Mouse (Mus musculus) embryonic facial prominence, embryonic 14.5 days (tissue): ENCODE data around the gene Hist3h2a. TPM values are rescaled to one million over a fixed set of nuclear protein-coding genes. Genes with fewer than 3 reads are reported as not detected.

Experiments used
- ATAC-seq: fragments of 200-750 bp; cut with Nextera tagmentation; 2 replicates; pipeline ENCODE4 v1.8.0; 2017; ENCODE audit warnings: low read depth, moderate number of reproducible peaks, moderate TSS enrichment
- DNase-seq: peaks from one replicate; pipeline ENCODE4 v3.0.0-alpha.2; 2015; ENCODE audit warnings: low spot score
- H3K27ac ChIP-seq: fragments of 300-500 bp; sonication (generic); replicated peaks from 2 replicates; pipeline ENCODE4 v1.5.1; 2014; ENCODE audit warnings: low read depth, mild to moderate bottlenecking, low read length, moderate library complexity
- H3K27me3 ChIP-seq: fragments of 300-500 bp; sonication (generic); replicated peaks from 2 replicates; pipeline ENCODE4 v1.6.1; 2014; ENCODE audit warnings: low read length; ENCODE audit not compliant: control insufficient read depth, insufficient read depth
- H3K36me3 ChIP-seq: fragments of 300-500 bp; sonication (generic); 2 replicates; pipeline ENCODE4 v1.6.1; 2014; ENCODE audit warnings: low read length, mixed read lengths; ENCODE audit not compliant: control insufficient read depth, insufficient read depth
- H3K4me1 ChIP-seq: fragments of 300-500 bp; sonication (generic); 2 replicates; pipeline ENCODE4 v1.6.1; 2014; ENCODE audit warnings: antibody characterized with exemption, low read length; ENCODE audit not compliant: control insufficient read depth, insufficient read depth
- H3K4me2 ChIP-seq: fragments of 300-500 bp; sonication (generic); 2 replicates; pipeline ENCODE4 v1.6.1; 2014; ENCODE audit warnings: low read depth, mild to moderate bottlenecking, low read length, moderate library complexity, mixed read lengths
- H3K4me3 ChIP-seq: fragments of 300-500 bp; sonication (generic); 2 replicates; pipeline ENCODE4 v1.5.1; 2014; ENCODE audit warnings: low read depth, mild to moderate bottlenecking, low read length
- H3K9ac ChIP-seq: fragments of 300-500 bp; sonication (generic); 2 replicates; pipeline ENCODE4 v1.6.1; 2014; ENCODE audit warnings: low read depth, mild to moderate bottlenecking, low read length, moderate library complexity, mixed read lengths
- H3K9me3 ChIP-seq: fragments of 300-500 bp; sonication (generic); 2 replicates; pipeline ENCODE4 v1.6.1; 2016; ENCODE audit warnings: low read length; ENCODE audit not compliant: control insufficient read depth
- WGBS: fragments of 180-500 bp; shearing (Covaris S2); extraction: QIAGEN DNeasy Blood & Tissue Kit; methylation state at CpG from one replicate; pipeline ENCODE4 v1.1.7; 2014; 5-methylcytosine and 5-hydroxymethylcytosine counted together
- polyA plus RNA-seq: library from polyadenylated mRNA; unstranded; fragments of >200 nt; fragmentation: Nextera tagmentation; extraction: Ambion mirVana; gene quantifications from 2 replicates; pipeline ENCODE4 v1.2.1, GENCODE M21; 2014

Hist3h2a gene
- polyA plus RNA-seq, 1 experiment from 2014 or later, result 27.6 TPM

DNA sequence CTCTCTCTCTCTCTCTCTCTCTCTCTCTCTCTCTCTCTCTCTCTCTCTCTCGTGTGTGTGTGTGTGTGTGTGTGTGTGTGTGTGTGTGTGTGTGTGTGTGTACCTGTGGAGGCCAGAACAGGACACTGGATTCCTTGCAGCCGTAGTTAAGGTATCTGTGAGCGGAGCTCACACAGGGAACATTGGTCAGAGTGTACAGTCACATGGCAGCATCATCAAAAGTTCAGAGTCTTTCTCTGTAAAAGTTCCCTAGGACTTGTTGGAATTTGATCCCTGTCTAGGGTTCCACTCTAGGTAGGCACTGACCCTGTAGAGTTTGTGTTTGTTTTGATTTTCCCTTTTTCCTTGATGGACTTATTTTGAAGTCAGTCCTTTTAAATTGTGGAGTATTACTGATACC, 27.8 kb upstream of the Hist3h2a start:
- H3K27ac ChIP-seq, result no peak overlapping the region
- ATAC-seq, result no peak
- peaks cover 7% of the 10 kb centered on the region for H3K36me3 ChIP-seq
- no peak overlapping the region for H3K9ac ChIP-seq
- no peaks in the 10 kb centered on the region for H3K4me1 ChIP-seq
- no peak overlapping the region for H3K4me3 ChIP-seq
- DNase-seq, result no peak
- WGBS, result 60% methylated on average over 2 of the region's 3 CpGs
- H3K9me3 ChIP-seq, result no peaks in the 10 kb centered on the region
- H3K4me2 ChIP-seq, result no peak overlapping the region
- H3K27me3 ChIP-seq, result no peaks in the 10 kb centered on the region

GRCm38 (mm10) chr11:58927053-58927452, 27.4 kb upstream of the Hist3h2a start:
- Histone ChIP-seq H3K27ac (no peak overlapping the region), H3K4me1 (no peaks in the 10 kb centered on the region), H3K4me2 (no peak overlapping the region), H3K36me3 (peaks cover 11% of the 10 kb centered on the region), H3K9me3 (no peaks in the 10 kb centered on the region), H3K4me3 (no peak overlapping the region), H3K27me3 (no peaks in the 10 kb centered on the region), H3K9ac (no peak overlapping the region)
- no peak for ATAC-seq
- WGBS, result 59% methylated on average over 2 of the region's 2 CpGs
- DNase-seq, result no peak

DNA sequence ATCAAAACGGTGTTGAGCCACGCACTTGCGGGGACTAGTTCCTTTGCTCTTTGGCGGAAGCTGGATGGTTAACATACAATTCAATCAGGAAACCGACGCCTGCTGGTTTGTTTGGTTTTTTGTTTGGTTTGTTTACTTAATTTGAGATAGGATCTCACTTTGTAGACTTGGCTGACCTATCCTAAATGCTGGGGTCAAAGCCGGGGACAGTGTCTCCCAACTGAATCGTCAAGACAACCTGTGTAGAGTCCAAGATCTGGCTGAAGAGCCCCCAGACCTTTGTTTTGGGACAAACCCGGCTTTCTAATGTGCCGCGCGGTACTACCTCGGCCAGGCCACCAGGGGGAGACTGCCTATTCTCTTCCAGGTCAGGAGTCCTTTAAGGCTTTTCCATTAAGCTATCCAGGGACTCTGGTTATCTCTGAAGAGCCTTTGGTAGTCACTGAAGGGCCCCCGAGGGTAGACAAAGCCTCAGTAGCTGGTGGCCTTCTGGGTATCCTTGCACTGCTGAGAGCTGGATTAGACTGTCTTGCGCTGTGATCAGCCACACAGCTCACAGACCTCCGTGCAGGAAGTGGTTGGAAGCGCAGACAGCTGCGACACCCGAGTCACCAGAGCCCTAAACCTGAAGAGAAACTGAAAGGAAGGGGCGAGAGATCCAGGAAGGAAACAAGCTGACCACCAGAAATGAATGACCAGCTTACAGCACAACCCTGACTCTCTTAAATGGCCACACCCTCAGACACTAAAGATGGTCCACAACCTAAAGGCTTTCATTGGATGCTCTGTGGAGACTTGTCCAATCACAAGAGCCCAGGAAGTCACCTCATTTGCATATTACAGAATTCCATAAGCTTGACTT, 26.5 kb upstream of the Hist3h2a start:
- WGBS, result 35% methylated on average over 20 of the region's 20 CpGs
- no peaks in the 10 kb centered on the region for H3K9me3 ChIP-seq
- H3K4me3 ChIP-seq, result peak overlapping the region; percentile 16; the same call in 1 of the 2 replicates
- ATAC-seq, result peak; percentile 64
- H3K27ac ChIP-seq, result no peak overlapping the region
- no peaks in the 10 kb centered on the region for H3K27me3 ChIP-seq
- H3K9ac ChIP-seq, result no peak overlapping the region
- peaks cover 21% of the 10 kb centered on the region for H3K36me3 ChIP-seq
- DNase-seq, result peak; percentile 60
- H3K4me1 ChIP-seq, result no peaks in the 10 kb centered on the region
- H3K4me2 ChIP-seq, result peak overlapping the region; percentile 37

DNA sequence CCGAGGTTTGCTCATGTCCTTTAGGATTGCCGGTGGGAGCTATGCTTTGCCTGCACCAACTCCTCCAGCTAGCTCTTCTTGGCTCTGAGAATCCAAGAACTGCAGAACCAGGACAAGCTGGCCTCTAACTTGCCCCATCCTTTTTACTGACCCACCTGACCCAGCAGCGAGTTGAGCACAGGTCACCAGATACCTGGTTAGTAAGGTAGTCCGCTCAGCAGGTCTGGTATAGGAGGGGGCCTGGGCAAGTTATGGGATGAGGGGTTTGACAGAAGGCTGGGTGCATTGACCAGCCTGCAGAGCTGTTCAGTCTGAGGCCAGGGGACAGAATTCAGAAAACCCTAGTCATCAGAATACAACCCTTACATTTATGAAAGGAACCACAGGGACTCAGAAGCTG, 25.4 kb upstream of the Hist3h2a start:
- ATAC-seq, result no peak

DNA sequence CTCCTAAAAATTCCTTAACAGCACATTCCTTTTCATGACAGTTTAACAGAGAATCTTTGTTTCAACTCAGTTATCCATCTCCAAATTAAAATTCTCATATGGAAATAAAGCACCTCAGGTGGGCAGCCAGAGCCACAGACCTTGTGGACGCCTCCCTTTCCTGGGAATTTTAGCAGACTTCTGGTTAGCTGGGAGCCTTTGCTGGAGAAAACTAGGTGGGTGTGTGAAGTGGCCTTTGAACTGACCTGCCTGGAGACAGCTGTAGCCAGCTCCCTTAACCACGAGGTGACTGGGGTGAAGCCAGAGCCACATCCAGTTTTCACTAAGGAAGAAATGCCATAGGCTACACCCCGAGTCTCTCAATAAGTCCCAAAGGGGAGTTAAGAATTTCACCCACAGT, 24.8 kb upstream of the Hist3h2a start:
- Histone ChIP-seq H3K4me3 (no peak overlapping the region), H3K27ac (no peak overlapping the region), H3K4me2 (no peak overlapping the region), H3K9ac (no peak overlapping the region), H3K36me3 (peaks cover 37% of the 10 kb centered on the region), H3K27me3 (no peaks in the 10 kb centered on the region), H3K4me1 (no peaks in the 10 kb centered on the region), H3K9me3 (no peaks in the 10 kb centered on the region)
- WGBS, result 45% methylated on average over 3 of the region's 3 CpGs
- ATAC-seq (no peak), DNase-seq (no peak)

More for the DNA sequence above, 25.4 kb upstream of the Hist3h2a start:
- H3K4me2 ChIP-seq, result no peak overlapping the region
- H3K4me1 ChIP-seq, result no peaks in the 10 kb centered on the region
- 60% methylated on average over 4 of the region's 4 CpGs for WGBS
- no peak overlapping the region for H3K4me3 ChIP-seq
- H3K27ac ChIP-seq, result no peak overlapping the region
- H3K27me3 ChIP-seq, result no peaks in the 10 kb centered on the region
- H3K9me3 ChIP-seq, result no peaks in the 10 kb centered on the region
- no peak for DNase-seq
- H3K36me3 ChIP-seq, result peaks cover 31% of the 10 kb centered on the region
- H3K9ac ChIP-seq, result no peak overlapping the region

- ATAC-seq, result no peak
- no peak overlapping the region for H3K4me3 ChIP-seq
- DNase-seq, result no peak
- no peak overlapping the region for H3K9ac ChIP-seq
- H3K27me3 ChIP-seq, result no peaks in the 10 kb centered on the region
- peaks cover 40% of the 10 kb centered on the region for H3K36me3 ChIP-seq
- WGBS, result 93% methylated on average over 3 of the region's 3 CpGs
- no peak overlapping the region for H3K4me2 ChIP-seq
- H3K4me1 ChIP-seq, result no peaks in the 10 kb centered on the region
- H3K9me3 ChIP-seq, result no peaks in the 10 kb centered on the region
- no peak overlapping the region for H3K27ac ChIP-seq
These were observed 24.2 kb upstream of the Hist3h2a start for GRCm38 (mm10) chr11:58930254-58930653.

DNA sequence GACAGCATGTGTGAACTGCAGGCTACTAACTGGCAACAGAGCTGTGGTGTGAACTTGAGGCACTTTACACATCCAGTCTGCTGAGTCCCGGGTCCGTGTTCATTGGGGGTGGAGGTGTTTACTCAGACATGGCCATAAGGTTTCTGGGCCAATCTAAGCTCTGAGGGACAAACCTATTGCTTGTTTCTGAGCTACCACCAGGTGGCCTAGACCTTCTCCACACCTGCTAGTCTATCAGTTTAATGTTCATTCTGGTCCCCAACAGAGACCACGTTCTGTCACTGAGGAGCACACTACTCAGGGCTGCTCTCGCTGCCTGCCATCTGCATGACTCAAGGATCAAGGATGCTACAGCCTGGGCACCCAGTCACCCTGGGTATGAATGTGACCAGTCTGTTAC, 22.9 kb upstream of the Hist3h2a start:
- no peak overlapping the region for H3K9ac ChIP-seq
- H3K4me2 ChIP-seq, result no peak overlapping the region
- WGBS, result 80% methylated on average over 4 of the region's 4 CpGs
- H3K36me3 ChIP-seq, result peaks cover 53% of the 10 kb centered on the region
- no peaks in the 10 kb centered on the region for H3K27me3 ChIP-seq
- no peaks in the 10 kb centered on the region for H3K9me3 ChIP-seq
- H3K4me3 ChIP-seq, result no peak overlapping the region
- no peak for DNase-seq
- H3K4me1 ChIP-seq, result no peaks in the 10 kb centered on the region
- no peak overlapping the region for H3K27ac ChIP-seq
- ATAC-seq, result no peak

DNA sequence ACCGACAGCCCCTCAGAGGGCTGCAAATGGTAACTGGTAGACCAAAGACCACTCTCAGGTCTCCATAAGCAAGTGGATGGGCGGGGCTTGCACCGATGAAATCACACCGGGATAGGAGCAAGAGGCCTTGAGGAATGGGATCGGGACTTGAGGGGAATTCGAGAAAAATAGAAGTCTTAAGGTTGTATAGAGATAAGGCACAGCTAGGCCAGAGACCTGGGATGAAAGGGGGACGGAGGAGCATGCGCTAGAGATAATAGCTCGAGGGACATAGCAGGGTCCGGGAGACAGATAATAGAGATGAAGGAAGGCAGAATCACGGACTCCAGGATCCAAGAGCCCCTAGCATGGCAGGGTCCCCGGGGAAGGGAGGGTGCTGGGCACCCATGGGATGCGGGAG, 16.6 kb upstream of the Hist3h2a start:
- Histone ChIP-seq H3K9me3 (no peaks in the 10 kb centered on the region), H3K27ac (peak overlapping the region; percentile 94), H3K4me1 (peaks cover 13% of the 10 kb centered on the region), H3K36me3 (peaks cover 38% of the 10 kb centered on the region), H3K27me3 (no peaks in the 10 kb centered on the region), H3K4me2 (peak overlapping the region; percentile 76), H3K9ac (peak overlapping the region; percentile 96), H3K4me3 (peak overlapping the region; percentile 98)
- ATAC-seq (no peak), DNase-seq (peak; percentile 22)
- WGBS, result under 1% methylated on average over 13 of the region's 13 CpGs
